Mouse (Mus musculus) lung, adult 2 months (tissue): Measurements from ENCODE around the gene Ogdh.

Source experiments
- CTCF ChIP-seq: fragments of 200-500 bp; IDR thresholded peaks from 2 replicates; pipeline ENCODE4 v1.5.1; 2011; ENCODE audit warnings: mild to moderate bottlenecking, low read length, control low read depth; ENCODE audit not compliant: insufficient read depth
- POLR2A ChIP-seq: fragments of 200-500 bp; IDR thresholded peaks from 2 replicates; pipeline ENCODE4 v1.6.1; 2011; ENCODE audit warnings: low read depth, mild to moderate bottlenecking, control low read depth, low read length, borderline replicate concordance; ENCODE audit errors: extremely low read depth

GRCm38 (mm10) chr11:6398141-6398540 lies 106.7 kb downstream of the Ogdh start:
- no peak for TF ChIP-seq CTCF
- no peak for TF ChIP-seq POLR2A
